Mouse (Mus musculus) thymus, postnatal 10 days (tissue): ENCODE results near the gene Srr.

ENCODE experiments used
- DNase-seq, 2 experiments: peaks; one replicate each; pipeline ENCODE4 v3.0.0; 2021; ENCODE audit warnings: low spot score in 2 of 2

Gene Srr

DNA sequence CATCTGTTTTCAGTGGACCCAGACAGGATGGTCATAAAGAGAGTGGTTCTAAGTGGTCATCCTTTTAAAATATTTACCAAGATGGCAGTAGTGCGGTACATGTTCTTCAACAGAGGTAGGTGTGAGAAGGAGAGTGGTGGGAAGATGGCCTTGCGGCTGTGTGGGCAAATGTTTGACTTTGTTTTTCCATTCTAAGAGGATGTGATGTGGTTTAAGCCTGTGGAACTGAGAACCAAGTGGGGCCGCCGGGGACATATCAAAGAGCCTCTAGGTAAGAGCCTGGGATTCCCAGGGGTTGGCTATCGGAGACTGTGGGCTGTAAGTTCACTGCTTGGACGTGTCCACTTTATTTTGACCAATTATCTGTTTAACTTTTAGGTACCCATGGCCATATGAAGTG, 17.9 kb downstream of the Srr start:
- DNase-seq: no peak

- DNase-seq: no peak
Observed at GRCm38 (mm10) chr11:74902416-74902815, 23.3 kb downstream of the Srr start.

- DNase-seq: no peak
Observed at GRCm38 (mm10) chr11:74901555-74901954, 24.2 kb downstream of the Srr start.

GRCm38 (mm10) chr11:74898517-74898827, 27.3 kb downstream of the Srr start:
- no peak for DNase-seq

GRCm38 (mm10) chr11:74897678-74898516, 27.9 kb downstream of the Srr start, which contains the start of gene Tsr1:
Gene Tsr1, plus strand, starts transcription at chr11:74898071.
- peak; percentile 79 to 80 for DNase-seq

- DNase-seq: peak; percentile 29 to 44
Observed at GRCm38 (mm10) chr11:74896901-74897677, 28.7 kb downstream of the Srr start, which contains the start of gene Sgsm2. Gene Sgsm2, minus strand, starts transcription at chr11:74897060.

DNA sequence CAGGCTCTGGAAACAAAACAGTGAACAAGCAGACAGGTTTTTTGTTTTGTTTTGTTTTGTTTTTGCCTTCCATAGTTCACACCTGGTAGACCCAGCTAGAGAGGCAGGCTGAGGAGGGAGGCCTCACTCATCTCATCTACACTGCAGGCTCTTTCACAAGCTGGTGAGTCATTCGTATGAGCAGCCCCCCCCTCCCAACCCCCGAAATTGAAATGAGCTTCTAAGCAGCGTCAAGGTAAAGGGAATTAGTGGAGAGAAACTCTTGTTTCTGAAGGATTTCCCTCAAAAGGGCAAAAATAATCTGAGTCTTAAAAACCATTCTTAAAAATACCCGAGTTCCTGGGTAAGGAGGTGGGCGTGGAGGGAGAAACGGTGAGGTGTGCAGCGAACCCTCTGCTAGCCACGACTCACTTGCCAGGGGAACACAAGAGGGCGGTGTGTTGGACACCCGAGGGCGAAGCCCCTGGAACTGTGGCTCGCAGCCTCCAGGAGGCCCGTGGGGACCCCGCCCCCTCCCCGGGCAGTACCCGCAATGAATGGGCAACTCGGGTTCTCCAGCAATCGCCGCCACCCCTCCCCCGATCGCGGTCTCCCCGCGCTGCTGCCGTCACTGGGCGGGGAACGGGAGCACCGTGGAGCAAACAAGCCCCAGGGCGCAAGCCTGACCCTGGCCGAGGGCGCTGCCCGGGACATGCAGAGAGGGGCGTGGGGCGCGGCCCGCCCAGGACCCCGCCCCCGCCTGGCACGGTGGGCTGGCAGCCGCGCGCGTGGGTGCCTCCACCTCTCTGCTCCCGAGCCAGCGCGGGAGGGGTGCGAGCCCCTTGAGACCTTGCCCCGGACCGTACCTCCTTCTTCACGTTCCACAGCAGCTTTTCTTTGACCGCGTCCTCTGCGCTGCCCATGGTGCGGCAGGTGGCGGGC, 29.5 kb downstream of the Srr start:
- peak; percentile 40 to 48 for DNase-seq

DNA sequence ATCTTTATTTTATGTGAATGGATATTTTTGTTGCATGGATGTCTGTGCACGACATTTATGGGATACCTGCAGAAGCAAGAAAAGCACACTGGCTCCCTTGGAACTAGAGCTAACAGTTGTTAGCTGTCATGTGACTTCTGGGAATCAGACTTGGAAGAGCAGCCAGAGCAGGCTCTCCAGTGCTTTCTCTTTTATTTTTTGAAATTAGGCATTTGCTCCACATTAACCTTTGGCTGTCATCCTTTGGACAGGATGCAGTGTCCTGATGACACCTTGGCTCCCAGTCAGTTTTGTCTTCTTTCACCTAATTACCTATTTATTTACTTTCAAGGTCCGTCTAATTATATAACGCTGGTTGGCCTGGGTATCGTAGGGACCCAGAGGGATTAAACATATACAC, 31.1 kb downstream of the Srr start:
- no peak for DNase-seq

DNA sequence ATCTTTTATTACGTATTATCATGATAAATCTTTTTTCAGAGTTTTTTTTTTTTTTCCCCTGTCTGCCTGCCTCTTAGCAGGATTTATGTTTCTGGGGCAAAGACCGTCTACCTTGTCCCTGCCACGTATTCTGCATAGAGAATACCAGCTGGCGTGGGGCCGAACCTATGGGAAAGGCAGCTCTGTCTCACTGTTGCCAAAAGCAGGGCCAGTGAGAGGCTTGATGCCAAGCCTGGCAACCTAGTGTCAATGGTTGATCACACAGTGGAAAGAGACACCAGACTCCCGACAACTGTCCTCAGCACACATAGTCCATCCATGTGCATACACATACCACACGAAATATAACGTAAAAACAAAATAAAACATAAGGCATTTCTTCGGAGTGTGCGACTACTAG, 42.6 kb downstream of the Srr start:
- no peak for DNase-seq

DNA sequence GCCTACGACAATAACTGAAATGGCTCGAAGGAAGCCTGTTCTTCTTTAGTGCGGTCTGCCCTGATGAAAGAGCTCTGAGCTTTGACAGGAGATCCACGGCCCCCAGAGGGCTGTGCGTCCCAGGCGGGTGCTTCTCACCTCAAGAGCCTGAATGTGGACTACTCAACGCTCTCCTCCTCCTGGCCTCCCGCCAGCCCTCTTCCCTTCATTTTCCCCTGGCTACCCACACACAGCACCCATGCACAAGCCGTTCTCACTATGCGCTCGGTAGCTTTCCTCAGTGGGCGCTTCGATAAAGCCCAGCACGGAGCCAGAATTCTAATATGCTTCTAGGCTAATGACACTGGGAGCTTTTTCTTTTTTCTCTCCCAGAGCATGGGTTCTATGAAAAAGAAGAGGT, 43.8 kb downstream of the Srr start:
- no peak for DNase-seq

- no peak for DNase-seq
Observed at GRCm38 (mm10) chr11:74880999-74881398, 44.7 kb downstream of the Srr start.

DNA sequence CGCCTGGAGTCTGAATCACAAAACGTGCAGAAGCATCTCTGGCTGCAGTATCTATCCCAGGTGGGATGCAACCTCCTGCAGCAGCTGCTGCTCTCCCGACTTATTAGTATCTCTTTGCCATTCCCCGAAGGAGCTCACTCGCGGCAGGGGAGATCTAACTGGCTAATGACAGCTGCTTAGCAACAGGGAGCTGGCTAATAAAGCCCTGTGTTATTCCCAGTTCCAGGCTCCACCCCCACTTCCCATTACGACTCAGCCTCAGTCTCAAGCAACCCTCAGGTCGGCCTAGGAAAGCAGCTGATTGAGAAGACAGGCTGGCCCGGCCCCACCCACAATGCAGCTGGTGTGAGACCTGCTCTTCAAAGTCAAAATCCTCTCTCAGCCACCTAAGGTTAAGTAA, 48.9 kb downstream of the Srr start:
- DNase-seq: no peak

- no peak for DNase-seq
Observed at GRCm38 (mm10) chr11:74874630-74875029, 51.1 kb downstream of the Srr start.

GRCm38 (mm10) chr11:74870991-74871622, 54.6 kb downstream of the Srr start:
- DNase-seq: no peak

DNA sequence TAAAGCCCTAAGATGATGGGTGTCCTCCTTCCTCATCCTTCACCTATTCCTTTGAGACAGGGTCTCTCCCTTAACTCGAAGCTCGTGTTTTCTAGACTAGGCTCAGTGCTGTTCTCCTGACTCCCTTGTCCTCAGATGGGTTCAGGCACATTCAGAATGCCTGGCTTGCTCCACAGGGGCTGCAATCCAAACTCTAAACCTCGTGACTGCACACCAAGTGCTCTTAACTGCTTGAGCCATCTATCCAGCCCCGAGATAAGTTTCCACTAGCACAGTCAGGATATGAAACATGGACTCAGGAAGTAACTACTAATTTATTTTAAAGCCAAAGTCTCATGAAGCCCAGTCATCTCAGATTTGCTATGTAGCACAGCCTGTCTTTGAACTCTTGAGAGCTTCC, 55.2 kb downstream of the Srr start:
- DNase-seq: no peak

- no peak for DNase-seq
Observed at GRCm38 (mm10) chr11:74869603-74870002, 56.1 kb downstream of the Srr start.

DNA sequence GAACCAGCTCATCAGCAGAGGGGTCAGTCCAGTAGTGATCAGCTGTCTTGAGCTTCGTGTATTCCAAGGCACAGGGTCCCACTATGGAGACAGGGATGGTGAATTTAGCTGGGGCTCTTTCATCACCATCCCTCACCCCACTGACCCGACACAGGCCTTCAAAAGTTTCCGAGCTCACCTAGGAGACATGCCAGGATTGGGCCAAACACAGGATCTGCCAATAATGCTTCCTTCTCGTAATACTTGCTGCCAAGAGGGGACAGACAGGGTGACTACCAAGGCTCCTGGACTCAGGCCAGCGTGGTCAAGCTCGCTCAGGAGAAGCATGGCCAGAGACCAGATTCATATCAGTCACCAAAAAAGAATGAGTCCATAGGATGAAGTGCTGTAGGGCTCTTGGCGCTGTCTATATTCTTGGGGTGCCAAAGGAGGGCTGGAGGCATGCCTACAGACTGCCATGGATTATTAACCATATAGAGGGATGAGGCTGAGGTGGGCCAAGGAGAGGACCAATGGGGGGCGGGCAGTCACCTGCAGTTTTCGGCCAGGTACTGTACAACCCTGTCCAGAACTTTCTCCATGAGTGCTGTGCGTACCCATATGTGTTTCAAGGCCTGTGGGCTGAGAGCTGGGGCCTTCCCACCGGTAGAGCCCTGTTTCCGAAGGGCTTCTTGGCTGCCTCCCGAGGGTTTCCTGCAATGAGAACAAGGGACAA, 57.5 kb downstream of the Srr start:
- DNase-seq: no peak

DNA sequence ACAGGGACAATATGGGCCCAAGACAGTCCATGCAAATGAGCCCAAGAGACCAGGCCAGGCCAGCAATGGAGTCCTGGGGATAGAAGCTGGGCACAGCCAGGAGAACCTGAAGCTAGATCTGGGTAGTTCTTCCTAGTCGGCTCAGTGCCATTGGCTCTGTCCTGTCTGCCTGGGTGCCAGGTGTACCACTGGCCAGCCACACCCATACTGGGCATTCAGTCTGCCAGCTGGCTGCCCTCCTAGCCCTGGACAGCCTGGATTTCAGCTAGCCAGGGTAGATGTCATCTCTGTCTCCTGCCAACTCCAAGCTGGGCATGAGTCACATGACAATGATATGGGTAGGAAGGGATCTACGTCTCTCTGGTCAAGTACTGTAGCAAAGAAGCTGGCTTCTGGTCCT, 58.6 kb downstream of the Srr start:
- DNase-seq: no peak

GRCm38 (mm10) chr11:74866640-74867039, 59.1 kb downstream of the Srr start:
- DNase-seq: no peak

DNA sequence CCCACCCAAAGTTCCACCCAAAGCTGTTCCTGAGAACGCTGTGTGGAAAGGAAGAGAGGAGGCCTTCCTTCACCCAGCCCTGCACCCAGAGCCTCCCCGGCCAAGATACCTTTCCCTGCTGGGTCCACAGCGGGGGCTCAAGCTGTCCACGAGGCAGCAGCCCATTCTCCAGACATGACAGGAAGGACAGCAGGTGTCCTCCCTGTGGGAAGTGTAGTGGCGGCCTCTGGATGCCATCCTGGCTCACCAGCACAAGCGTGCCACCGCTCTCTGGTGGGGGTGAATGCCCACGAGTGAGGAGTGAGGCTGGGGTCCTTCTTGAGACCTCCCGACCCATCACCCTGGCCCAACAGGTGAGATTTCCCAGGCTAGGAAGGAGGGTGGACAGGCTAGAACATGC, 60.5 kb downstream of the Srr start:
- no peak for DNase-seq

DNA sequence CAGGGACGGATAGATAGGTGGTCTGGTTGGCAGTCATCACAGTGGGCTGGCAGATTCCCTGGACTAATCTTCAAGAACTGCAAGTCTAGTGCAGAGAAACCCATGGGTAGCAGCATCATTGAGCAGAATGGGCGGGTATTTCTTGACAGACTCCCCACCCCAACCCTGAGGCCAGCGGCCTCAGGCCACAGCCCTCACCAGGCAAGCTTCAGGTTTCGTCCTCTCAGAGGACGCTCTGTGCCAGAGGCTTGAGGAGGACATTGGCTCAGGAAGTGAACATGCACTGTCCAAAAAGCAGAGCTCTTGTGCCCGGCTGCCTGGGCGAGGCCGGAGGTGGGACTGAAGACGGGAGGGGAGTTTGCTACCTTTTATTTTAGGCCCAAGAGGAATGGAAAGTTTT, 61.3 kb downstream of the Srr start:
- no peak for DNase-seq
